10 mouse cellular contexts compared by ENCODE assay signal in the genomic region with DNA sequence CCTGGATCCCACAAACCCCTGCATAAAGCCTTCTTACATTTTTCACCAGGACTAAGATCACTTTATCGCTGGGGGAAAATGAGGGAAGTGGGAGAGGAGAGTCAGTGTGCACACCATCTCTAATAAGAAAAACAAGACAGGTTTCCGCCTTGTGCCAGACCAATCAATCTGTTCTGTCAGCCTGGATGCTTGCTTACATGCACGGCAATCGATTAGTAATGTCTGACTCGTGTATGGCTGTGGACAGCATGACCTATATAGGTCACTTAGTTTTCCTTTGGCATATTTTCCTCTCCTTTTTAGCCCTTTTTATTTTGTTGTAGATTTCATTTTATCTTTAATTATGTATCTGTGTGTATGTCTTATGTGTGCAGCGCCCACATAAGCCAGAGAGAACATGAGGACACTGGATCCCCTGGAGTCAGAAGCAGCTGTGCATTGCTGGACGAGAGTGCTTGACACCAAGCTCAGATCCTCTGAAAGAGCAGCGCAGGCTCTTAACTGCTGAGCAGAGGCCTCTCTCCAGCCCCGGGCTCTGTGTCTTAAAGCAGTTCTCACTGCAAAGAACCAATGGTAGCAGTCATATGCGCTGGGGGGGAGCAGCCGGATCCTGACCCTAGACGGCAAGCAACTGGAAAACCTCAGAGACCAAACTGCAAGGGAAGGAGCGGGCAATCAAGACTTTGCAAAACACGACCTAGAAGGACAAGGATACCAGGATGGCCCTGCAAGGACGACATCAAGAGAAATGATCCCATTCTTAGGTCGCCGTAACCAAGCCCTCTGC. TPM values are rescaled to one million over a fixed set of nuclear protein-coding genes. Genes with fewer than 3 reads are reported as not detected.
A peak's percentile ranks its signal among the peaks of the same experiment; 100 is the strongest.
DNase-seq lines count a peak whose midpoint lies in the region; ATAC-seq lines count a peak whose summit lies in the region.
"Had no signal": no experiment of that assay in that cellular context is flagged by ENCODE, and none has a peak within 500 bp of the region (broad histone marks: within the 10 kb centered on the region; RNA-seq: fewer than 3 reads in every experiment).

No protein-coding gene starts in this region.

- peak overlapping the region; percentile 31 for H3K27ac ChIP-seq in embryonic facial prominence, embryonic 12.5 days
- no peak overlapping the region for H3K27ac ChIP-seq in embryonic facial prominence, embryonic 10.5 days (replicated peaks)
- peak overlapping the region; percentile 56 for H3K27ac ChIP-seq in midbrain, embryonic 12.5 days (replicated peaks)
- H3K27ac ChIP-seq in midbrain, embryonic 11.5 days (ENCODE audit: low read depth, low read length), result no peak overlapping the region
- H3K27ac ChIP-seq in limb, embryonic 13.5 days, result peak overlapping the region; percentile 15; the same call in 1 of the 2 replicates
- H3K27ac ChIP-seq in stomach, embryonic 15.5 days, result peak overlapping the region; percentile 41; the same call in 1 of the 2 replicates

- H3K4me2 ChIP-seq in embryonic facial prominence, embryonic 12.5 days (replicated peaks), result no peak overlapping the region
- H3K4me2 ChIP-seq in midbrain, embryonic 12.5 days (replicated peaks), result no peak overlapping the region
- H3K4me2 ChIP-seq in midbrain, embryonic 11.5 days, result no peak overlapping the region
- no peak overlapping the region for H3K4me2 ChIP-seq in limb, embryonic 13.5 days (replicated peaks)
- H3K4me2 ChIP-seq in stomach, embryonic 15.5 days, result no peak overlapping the region

- WGBS in embryonic facial prominence, embryonic 12.5 days, result 75% methylated on average over 17 of the region's 17 CpGs
- 84% methylated on average over 17 of the region's 17 CpGs for WGBS in embryonic facial prominence, embryonic 10.5 days
- 83% methylated on average over 17 of the region's 17 CpGs for WGBS in midbrain, embryonic 12.5 days
- WGBS in midbrain, embryonic 11.5 days, result 86% methylated on average over 17 of the region's 17 CpGs
- WGBS in limb, embryonic 13.5 days, result 76% methylated on average over 17 of the region's 17 CpGs
- WGBS in stomach, embryonic 15.5 days, result 59% methylated on average over 17 of the region's 17 CpGs

- ATAC-seq in embryonic facial prominence, embryonic 12.5 days (ENCODE audit: insufficient number of reproducible peaks, insufficient read depth, low FRiP score, low TSS enrichment), result no peak
- ATAC-seq in midbrain, embryonic 12.5 days (ENCODE audit: low FRiP score, low read depth), result no peak
- no peak for ATAC-seq in midbrain, embryonic 11.5 days (ENCODE audit: low FRiP score)
- ATAC-seq in limb, embryonic 13.5 days (ENCODE audit: low FRiP score, low read depth), result no peak
- no peak for ATAC-seq in stomach, embryonic 15.5 days (ENCODE audit: insufficient read depth, low FRiP score, low read depth)

- peaks cover 70% of the 10 kb centered on the region for H3K36me3 ChIP-seq in embryonic facial prominence, embryonic 12.5 days
- peaks cover 94% of the 10 kb centered on the region for H3K36me3 ChIP-seq in embryonic facial prominence, embryonic 10.5 days (replicated peaks)
- peaks cover 40% of the 10 kb centered on the region for H3K36me3 ChIP-seq in midbrain, embryonic 12.5 days
- peaks cover 14% of the 10 kb centered on the region for H3K36me3 ChIP-seq in midbrain, embryonic 11.5 days (ENCODE audit: control insufficient read depth, insufficient read depth, low read length)
- peaks cover 84% of the 10 kb centered on the region for H3K36me3 ChIP-seq in limb, embryonic 13.5 days
- H3K36me3 ChIP-seq in stomach, embryonic 15.5 days, result peaks cover 39% of the 10 kb centered on the region

- no peak overlapping the region for H3K4me3 ChIP-seq in embryonic facial prominence, embryonic 12.5 days
- no peak overlapping the region for H3K4me3 ChIP-seq in embryonic facial prominence, embryonic 10.5 days
- no peak overlapping the region for H3K4me3 ChIP-seq in midbrain, embryonic 12.5 days
- H3K4me3 ChIP-seq in midbrain, embryonic 11.5 days (ENCODE audit: low read depth, low read length), result no peak overlapping the region
- no peak overlapping the region for H3K4me3 ChIP-seq in limb, embryonic 13.5 days
- no peak overlapping the region for H3K4me3 ChIP-seq in stomach, embryonic 15.5 days (replicated peaks)
- H3K4me3 ChIP-seq: erythroblast, embryonic 14.5 days had no signal

- no peak for DNase-seq in embryonic facial prominence, embryonic 10.5 days (ENCODE audit: low spot score)
- DNase-seq in midbrain, embryonic 11.5 days (ENCODE audit: low spot score, missing footprints), result no peak
- no peak for DNase-seq in adrenal gland, postnatal 25 days
- DNase-seq in urinary bladder, postnatal 14 days (ENCODE audit: low spot score), result no peak
- DNase-seq: kidney, postnatal 4 days had no signal

- peaks cover 16% of the 10 kb centered on the region for H3K4me1 ChIP-seq in embryonic facial prominence, embryonic 12.5 days
- H3K4me1 ChIP-seq in embryonic facial prominence, embryonic 10.5 days, result peaks cover 38% of the 10 kb centered on the region
- peaks cover 42% of the 10 kb centered on the region for H3K4me1 ChIP-seq in midbrain, embryonic 12.5 days
- H3K4me1 ChIP-seq in midbrain, embryonic 11.5 days (ENCODE audit: control insufficient read depth, insufficient read depth, low read length), result peaks cover 6% of the 10 kb centered on the region
- peaks cover 46% of the 10 kb centered on the region for H3K4me1 ChIP-seq in limb, embryonic 13.5 days
- H3K4me1 ChIP-seq in stomach, embryonic 15.5 days, result peaks cover 24% of the 10 kb centered on the region

- H3K9ac ChIP-seq in embryonic facial prominence, embryonic 12.5 days, result no peak overlapping the region
- H3K9ac ChIP-seq in midbrain, embryonic 12.5 days (replicated peaks), result no peak overlapping the region
- H3K9ac ChIP-seq in midbrain, embryonic 11.5 days (ENCODE audit: low read length), result no peak overlapping the region
- no peak overlapping the region; the same call in 1 of the 2 replicates for H3K9ac ChIP-seq in limb, embryonic 13.5 days
- H3K9ac ChIP-seq in stomach, embryonic 15.5 days, result no peak overlapping the region

- no peaks in the 10 kb centered on the region for H3K27me3 ChIP-seq in embryonic facial prominence, embryonic 12.5 days
- H3K27me3 ChIP-seq in embryonic facial prominence, embryonic 10.5 days (replicated peaks; ENCODE audit: low read depth, poor library complexity, severe bottlenecking), result no peaks in the 10 kb centered on the region
- no peaks in the 10 kb centered on the region for H3K27me3 ChIP-seq in midbrain, embryonic 12.5 days
- no peaks in the 10 kb centered on the region for H3K27me3 ChIP-seq in midbrain, embryonic 11.5 days (ENCODE audit: control insufficient read depth, insufficient read depth, low read length)
- H3K27me3 ChIP-seq in limb, embryonic 13.5 days, result no peaks in the 10 kb centered on the region
- no peaks in the 10 kb centered on the region for H3K27me3 ChIP-seq in stomach, embryonic 15.5 days (replicated peaks)

- H3K9me3 ChIP-seq in embryonic facial prominence, embryonic 12.5 days, result no peaks in the 10 kb centered on the region
- H3K9me3 ChIP-seq in embryonic facial prominence, embryonic 10.5 days, result no peaks in the 10 kb centered on the region
- H3K9me3 ChIP-seq in midbrain, embryonic 12.5 days, result no peaks in the 10 kb centered on the region
- no peaks in the 10 kb centered on the region for H3K9me3 ChIP-seq in midbrain, embryonic 11.5 days (ENCODE audit: control insufficient read depth, low read length)
- no peaks in the 10 kb centered on the region for H3K9me3 ChIP-seq in limb, embryonic 13.5 days
- no peaks in the 10 kb centered on the region for H3K9me3 ChIP-seq in stomach, embryonic 15.5 days

RNA-seq across cellular contexts. Expression of a gene that starts 58.3 kb away (rescaled TPM):
- polyA plus RNA-seq in embryonic facial prominence, embryonic 12.5 days (2016; fragmentation: Nextera tagmentation; extraction: Ambion mirVana), result 31.6 and 33.4 TPM in 2 replicates
- polyA plus RNA-seq in embryonic facial prominence, embryonic 10.5 days (2016; fragmentation: Nextera tagmentation; extraction: Ambion mirVana), result 19.2 and 19.8 TPM in 2 replicates
- polyA plus RNA-seq in midbrain, embryonic 12.5 days (2016; fragmentation: Nextera tagmentation; extraction: Ambion mirVana), result 24.5 and 25.1 TPM in 2 replicates
- 13.4 and 14.7 TPM in 2 replicates for polyA plus RNA-seq in midbrain, embryonic 11.5 days (2014; fragmentation: Nextera tagmentation; extraction: Ambion mirVana)
- polyA plus RNA-seq in limb, embryonic 13.5 days (2015; fragmentation: Nextera tagmentation; extraction: Ambion mirVana), result 33.9 and 34.9 TPM in 2 replicates
- polyA plus RNA-seq in stomach, embryonic 15.5 days (2015; fragmentation: Nextera tagmentation; extraction: Ambion mirVana), result 26.7 and 32.5 TPM in 2 replicates
- 316 and 358 TPM in 2 replicates for total RNA-seq in adrenal gland, postnatal 25 days (2021)

Comparison
In these comparisons a context has a peak if more than half of its experiments do, and no peak if none do; other contexts are left out.
1. H3K27ac ChIP-seq: peak in embryonic facial prominence, embryonic 12.5 days (single experiment), midbrain, embryonic 12.5 days (single experiment), limb, embryonic 13.5 days (single experiment) and stomach, embryonic 15.5 days (single experiment); none in embryonic facial prominence, embryonic 10.5 days (single experiment) and midbrain, embryonic 11.5 days (single experiment).